Mouse (Mus musculus) kidney, adult 11 months (tissue): ENCODE measurements at regions not wholly inside any gene's neighbourhood (a gene's known extent, or its start where the extent isn't known, plus 50 kb on each side); places are given as distances from the start of the nearest gene placed in this dataset.
A peak's percentile ranks its signal among the peaks of the same experiment; 100 is the strongest.

ENCODE experiments used
- DNase-seq: peaks from one replicate; pipeline ENCODE4 v3.0.0; 2022

GRCm38 (mm10) chr7:136120930-136121329, 404.8 kb upstream of the Mki67 start:
- DNase-seq: no peak

DNA sequence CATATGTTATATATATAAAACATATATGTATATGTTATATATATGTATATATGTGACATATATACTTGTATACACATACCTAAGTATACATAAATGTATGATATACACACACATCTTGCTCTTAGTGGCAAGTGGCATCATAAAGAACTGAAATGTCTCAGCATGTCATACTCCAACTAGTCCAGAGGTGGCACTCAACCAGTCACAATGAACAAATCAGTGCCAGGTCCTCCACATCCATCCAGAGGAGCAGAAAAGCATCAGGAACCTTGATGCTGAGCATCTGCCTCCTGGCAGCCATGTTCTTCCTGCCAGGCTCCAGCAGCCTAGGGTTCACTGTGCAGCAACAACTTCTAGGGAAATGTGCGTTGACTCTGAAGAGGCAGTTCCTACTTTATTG, 405.2 kb upstream of the Mki67 start:
- DNase-seq: no peak

GRCm38 (mm10) chr7:136124786-136125185, 408.6 kb upstream of the Mki67 start:
- DNase-seq: no peak

GRCm38 (mm10) chr7:136126393-136126792, 410.2 kb upstream of the Mki67 start:
- DNase-seq: no peak

- DNase-seq: no peak
Observed at GRCm38 (mm10) chr7:136127576-136127975, 411.4 kb upstream of the Mki67 start.

- DNase-seq: peak; percentile 44
Observed at GRCm38 (mm10) chr7:136129721-136130123, 413.6 kb upstream of the Mki67 start.

DNA sequence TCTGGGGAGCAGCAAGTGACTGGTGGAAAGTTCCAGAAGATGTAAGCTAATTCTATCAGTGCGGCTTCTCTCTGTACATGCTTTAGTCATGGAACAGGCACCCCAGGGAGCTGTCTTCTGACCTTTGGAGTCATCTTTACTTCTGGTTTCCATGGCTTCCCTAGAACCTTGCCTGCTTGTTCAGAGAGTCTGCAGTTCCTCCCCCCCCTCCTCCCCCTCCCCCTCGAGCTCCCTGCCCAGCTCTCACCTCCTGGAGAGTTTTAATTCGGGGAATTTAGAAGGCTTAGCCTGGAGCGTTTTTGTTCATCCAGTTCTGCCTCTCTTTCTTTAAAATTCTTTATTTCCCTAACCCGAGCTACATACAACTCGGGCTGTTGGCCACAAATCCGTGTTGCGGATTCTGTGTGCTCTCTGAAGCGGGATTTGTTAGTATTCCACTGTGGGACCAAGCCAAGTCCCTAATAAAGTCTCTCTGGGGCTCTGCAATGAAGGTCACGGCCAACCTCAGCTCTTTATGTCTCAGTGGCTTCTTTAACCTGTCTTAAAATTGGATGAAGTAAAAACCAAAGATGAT, 414.6 kb upstream of the Mki67 start:
- DNase-seq: peak; percentile 31

DNA sequence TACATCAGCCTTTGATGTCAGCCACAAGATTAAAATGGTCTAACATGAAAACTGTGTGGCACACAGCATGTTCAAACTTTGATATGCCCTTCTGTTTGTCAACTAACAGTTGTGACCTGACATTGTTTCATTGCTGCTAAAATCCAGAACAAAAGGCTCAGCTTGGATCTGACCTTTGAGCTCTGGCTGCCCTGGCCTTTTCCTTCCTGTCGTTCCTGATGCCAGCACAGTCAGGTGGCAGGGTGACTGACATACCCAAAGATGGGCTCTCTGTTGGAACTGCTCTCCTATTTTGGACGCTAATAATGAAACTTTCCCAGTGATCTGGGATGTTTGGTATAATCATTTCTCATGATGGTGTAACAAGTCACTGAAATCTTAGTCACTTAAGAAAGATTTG, 416.8 kb upstream of the Mki67 start:
- peak; percentile 14 for DNase-seq

GRCm38 (mm10) chr7:136136666-136137065, 420.5 kb upstream of the Mki67 start:
- no peak for DNase-seq

GRCm38 (mm10) chr7:136137341-136137740, 421.2 kb upstream of the Mki67 start:
- no peak for DNase-seq

- DNase-seq: no peak
Observed at GRCm38 (mm10) chr7:136137831-136138602, 421.9 kb upstream of the Mki67 start.

- no peak for DNase-seq
Observed at GRCm38 (mm10) chr7:136142832-136143231, 426.7 kb upstream of the Mki67 start.

- DNase-seq: no peak
Observed at GRCm38 (mm10) chr7:136150196-136150595, 434.0 kb upstream of the Mki67 start.

DNA sequence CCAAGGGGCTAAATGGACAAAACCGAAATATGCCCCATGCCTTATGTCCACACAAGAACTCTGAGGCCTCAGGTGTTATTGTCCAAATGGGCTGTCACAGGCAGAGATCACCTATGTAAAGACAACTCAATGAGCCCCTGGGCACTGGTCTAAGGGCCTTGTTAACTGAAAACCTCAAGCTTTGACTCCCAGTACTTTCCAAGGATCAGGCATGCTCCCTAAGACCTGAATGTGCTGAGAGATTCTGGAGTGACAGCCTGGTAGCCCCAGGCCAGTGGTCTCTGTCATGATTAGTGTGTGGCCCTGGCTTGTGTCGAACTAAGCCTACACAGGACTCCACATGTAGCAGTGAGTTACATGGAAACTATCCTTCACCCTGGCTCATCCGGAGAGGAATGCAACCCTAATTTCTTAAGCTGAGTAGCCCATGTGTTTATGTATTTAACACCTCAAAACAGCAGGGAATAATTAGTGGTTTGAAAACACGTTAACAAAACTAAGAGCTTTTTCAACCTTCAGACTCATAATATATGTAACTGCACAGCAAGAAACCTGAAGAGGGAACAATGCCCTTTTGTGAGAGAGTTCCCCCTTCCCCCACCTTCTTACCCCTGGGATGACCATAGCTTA, 435.3 kb upstream of the Mki67 start:
- DNase-seq: no peak

GRCm38 (mm10) chr7:136152470-136152869, 436.3 kb upstream of the Mki67 start:
- DNase-seq: peak; percentile 40

DNA sequence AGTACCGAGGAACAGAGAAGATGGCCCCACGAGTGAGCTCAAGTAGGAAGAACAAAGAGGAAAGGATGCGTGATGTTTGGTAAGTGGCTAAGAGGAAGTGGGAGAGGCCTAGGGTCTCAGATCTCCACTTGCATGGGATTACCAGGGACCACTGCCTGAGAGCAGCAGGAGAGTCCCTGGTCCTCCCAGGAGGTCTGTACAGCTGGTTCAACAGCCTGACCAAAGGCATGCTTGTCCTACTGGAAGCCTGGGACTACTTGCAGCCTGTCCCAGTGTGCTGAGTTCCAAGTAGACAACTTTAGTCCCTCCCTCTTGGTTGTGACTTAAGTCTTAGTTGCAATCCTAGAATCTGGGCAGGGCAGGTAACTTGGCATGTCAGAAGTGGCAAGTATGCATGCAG, 437.5 kb upstream of the Mki67 start:
- no peak for DNase-seq

- DNase-seq: no peak
Observed at GRCm38 (mm10) chr7:136159136-136159535, 443.0 kb upstream of the Mki67 start.

- no peak for DNase-seq
Observed at GRCm38 (mm10) chr7:136161526-136161925, 445.4 kb upstream of the Mki67 start.

DNA sequence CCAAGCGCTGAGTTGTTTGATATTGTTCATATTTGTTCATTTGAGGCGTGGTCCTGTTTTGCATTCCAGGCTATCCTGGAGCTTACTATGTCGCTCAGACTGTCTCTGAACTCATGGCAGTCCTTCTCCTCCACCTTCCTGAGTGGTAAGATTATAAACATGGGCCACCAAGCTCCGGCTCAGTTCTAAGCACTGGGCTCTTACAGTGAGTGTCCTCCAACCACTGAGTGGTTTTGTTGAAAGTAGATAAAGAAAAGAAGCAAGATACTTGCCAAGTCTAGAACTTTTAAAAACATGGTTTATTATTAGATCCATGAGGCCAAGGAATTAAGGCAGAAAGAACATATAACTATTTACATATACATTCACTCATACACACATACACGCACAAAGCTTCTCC, 448.7 kb upstream of the Mki67 start:
- DNase-seq: no peak

GRCm38 (mm10) chr7:136169261-136169660, 453.1 kb upstream of the Mki67 start:
- no peak for DNase-seq

- DNase-seq: no peak
Observed at GRCm38 (mm10) chr7:136176373-136176772, 460.2 kb upstream of the Mki67 start.

DNA sequence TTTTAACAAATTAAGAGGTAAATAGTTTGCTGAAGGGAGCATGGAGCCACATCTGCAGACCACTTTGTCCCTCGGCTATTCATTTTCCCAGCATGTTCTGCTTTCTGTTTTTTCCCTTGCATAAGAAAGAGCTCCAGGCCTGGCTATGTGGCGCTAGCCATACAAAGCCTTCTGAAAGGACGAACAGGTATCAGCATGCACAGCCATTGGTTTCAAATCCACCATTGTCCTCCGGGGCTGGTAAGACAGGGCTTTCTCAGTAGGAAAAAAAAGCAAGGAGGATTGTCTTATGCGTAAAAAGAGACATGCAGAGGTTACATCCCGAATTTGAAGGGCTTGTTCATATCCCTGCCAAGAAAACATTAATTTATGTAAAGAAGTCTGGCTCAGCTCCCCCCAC, 464.8 kb upstream of the Mki67 start:
- no peak for DNase-seq

GRCm38 (mm10) chr7:136182101-136182500, 465.9 kb upstream of the Mki67 start:
- DNase-seq: no peak

DNA sequence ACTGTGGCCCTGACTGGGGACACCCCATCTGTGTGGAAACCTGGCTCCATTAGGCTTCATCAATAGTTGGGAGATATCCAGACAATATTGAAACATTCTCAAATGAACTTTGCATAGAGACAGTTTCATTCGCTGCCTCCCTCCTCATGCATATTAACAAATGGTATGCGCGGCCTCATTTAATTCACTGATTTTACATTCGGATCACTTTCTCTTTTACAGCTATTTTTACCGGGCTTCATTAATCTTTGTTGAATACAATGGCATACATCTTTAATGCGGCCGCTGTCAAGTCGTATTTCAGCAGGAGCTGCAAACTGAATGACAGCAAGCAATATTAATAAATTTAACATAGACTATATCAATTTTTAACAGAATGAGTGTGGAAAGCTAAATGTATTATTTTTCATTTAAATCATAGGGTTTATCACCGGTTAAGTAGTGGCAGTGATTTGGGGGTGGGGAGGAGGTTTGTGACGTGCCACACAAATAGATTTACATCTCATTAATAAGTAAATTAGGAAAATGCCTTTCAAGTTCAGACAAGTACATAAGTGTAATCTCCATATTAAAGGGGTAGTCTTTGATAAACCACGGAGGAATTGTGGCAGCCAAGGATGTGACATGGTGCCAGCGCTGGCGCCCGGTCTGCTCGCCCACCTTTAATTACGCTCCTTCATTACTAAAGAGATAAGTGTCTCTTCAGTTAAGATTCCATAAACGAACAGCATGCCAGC, 480.4 kb upstream of the Mki67 start:
- no peak for DNase-seq
